Mouse (Mus musculus) frontal cortex, adult 2 months (tissue): ENCODE measurements around the gene Suv39h2. TPM values are rescaled to one million over a fixed set of nuclear protein-coding genes. Genes with fewer than 3 reads are reported as not detected.

Experiments
- DNase-seq, 2 experiments: peaks; one replicate each; pipeline ENCODE4 v3.0.0; 2022; ENCODE audit warnings: low spot score in 1 of 2; ENCODE audit errors: extremely low spot score in 1 of 2
- polyA plus RNA-seq: library from polyadenylated mRNA; depleted of rRNA; stranded (reverse); fragments of >200 nt; gene quantifications from 2 replicates; pipeline ENCODE4 v1.2.3, GENCODE M21; 2012; rRNA removed

Suv39h2 gene
- polyA plus RNA-seq, result 2.6 and 2.7 TPM in 2 replicates

GRCm38 (mm10) chr2:3474861-3475283 lies at the start of gene Suv39h2:
Suv39h2 (minus strand) TSS chr2:3475031.
- DNase-seq, result peak; percentile 79 to 97

GRCm38 (mm10) chr2:3522558-3522957 lies 47.7 kb upstream of the Suv39h2 start:
- DNase-seq, result no peak

GRCm38 (mm10) chr2:3512552-3513454 lies 38.0 kb upstream of the Suv39h2 start, which contains the start of the genes Gm45902, Hspa14 and Cdnf:
Gm45902 (minus strand) TSS chr2:3512790.
Hspa14 (minus strand) TSS chr2:3512814.
Cdnf (plus strand) TSS chr2:3513030.
- DNase-seq, result peak; percentile 97 to 98

- DNase-seq, result no peak
Observed at GRCm38 (mm10) chr2:3512076-3512475, 37.2 kb upstream of the Suv39h2 start.

GRCm38 (mm10) chr2:3500886-3501285 lies 26.1 kb upstream of the Suv39h2 start:
- no peak for DNase-seq

- no peak for DNase-seq
Observed at GRCm38 (mm10) chr2:3499543-3499942, 24.7 kb upstream of the Suv39h2 start.

GRCm38 (mm10) chr2:3493833-3494409 lies 19.1 kb upstream of the Suv39h2 start:
- no peak for DNase-seq

- no peak for DNase-seq
Observed at GRCm38 (mm10) chr2:3489816-3490215, 15.0 kb upstream of the Suv39h2 start.

GRCm38 (mm10) chr2:3480239-3480638 lies 5.4 kb upstream of the Suv39h2 start:
- no peak for DNase-seq

GRCm38 (mm10) chr2:3475746-3476251 lies 968 bp upstream of the Suv39h2 start:
- DNase-seq, result no peak

GRCm38 (mm10) chr2:3474361-3474805 lies 448 bp downstream of the Suv39h2 start:
- peak; percentile 14 to 66 for DNase-seq

- no peak for DNase-seq
Observed at GRCm38 (mm10) chr2:3473891-3474290, 940 bp downstream of the Suv39h2 start.

- no peak for DNase-seq
Observed at GRCm38 (mm10) chr2:3456590-3456989, 18.2 kb downstream of the Suv39h2 start.

- no peak for DNase-seq
Observed at GRCm38 (mm10) chr2:3453096-3453495, 21.7 kb downstream of the Suv39h2 start.

- peak; percentile 55 to 74 for DNase-seq
Observed at GRCm38 (mm10) chr2:3449431-3449830, 25.4 kb downstream of the Suv39h2 start.

- DNase-seq, result no peak
Observed at GRCm38 (mm10) chr2:3445984-3446383, 28.8 kb downstream of the Suv39h2 start.

GRCm38 (mm10) chr2:3444206-3444605 lies 30.6 kb downstream of the Suv39h2 start:
- peak in 1 of 2 experiments; percentile 25 for DNase-seq

GRCm38 (mm10) chr2:3437956-3438355 lies 36.9 kb downstream of the Suv39h2 start:
- no peak for DNase-seq

- DNase-seq, result no peak
Observed at GRCm38 (mm10) chr2:3435369-3436061, 39.3 kb downstream of the Suv39h2 start.

GRCm38 (mm10) chr2:3430956-3431355 lies 43.9 kb downstream of the Suv39h2 start:
- DNase-seq, result no peak

- no peak for DNase-seq
Observed at GRCm38 (mm10) chr2:3424579-3424910, 50.3 kb downstream of the Suv39h2 start.
